Mouse (Mus musculus) lung, adult 2 months (tissue): ENCODE measurements at regions not wholly inside any gene's neighbourhood (a gene's known extent, or its start where the extent isn't known, plus 50 kb on each side); places are given as distances from the start of the nearest gene placed in this dataset.

Experiments used
- CTCF ChIP-seq: fragments of 200-500 bp; IDR thresholded peaks from 2 replicates; pipeline ENCODE4 v1.5.1; 2011; ENCODE audit warnings: mild to moderate bottlenecking, low read length, control low read depth; ENCODE audit not compliant: insufficient read depth
- POLR2A ChIP-seq: fragments of 200-500 bp; IDR thresholded peaks from 2 replicates; pipeline ENCODE4 v1.6.1; 2011; ENCODE audit warnings: low read depth, mild to moderate bottlenecking, control low read depth, low read length, borderline replicate concordance; ENCODE audit errors: extremely low read depth

DNA sequence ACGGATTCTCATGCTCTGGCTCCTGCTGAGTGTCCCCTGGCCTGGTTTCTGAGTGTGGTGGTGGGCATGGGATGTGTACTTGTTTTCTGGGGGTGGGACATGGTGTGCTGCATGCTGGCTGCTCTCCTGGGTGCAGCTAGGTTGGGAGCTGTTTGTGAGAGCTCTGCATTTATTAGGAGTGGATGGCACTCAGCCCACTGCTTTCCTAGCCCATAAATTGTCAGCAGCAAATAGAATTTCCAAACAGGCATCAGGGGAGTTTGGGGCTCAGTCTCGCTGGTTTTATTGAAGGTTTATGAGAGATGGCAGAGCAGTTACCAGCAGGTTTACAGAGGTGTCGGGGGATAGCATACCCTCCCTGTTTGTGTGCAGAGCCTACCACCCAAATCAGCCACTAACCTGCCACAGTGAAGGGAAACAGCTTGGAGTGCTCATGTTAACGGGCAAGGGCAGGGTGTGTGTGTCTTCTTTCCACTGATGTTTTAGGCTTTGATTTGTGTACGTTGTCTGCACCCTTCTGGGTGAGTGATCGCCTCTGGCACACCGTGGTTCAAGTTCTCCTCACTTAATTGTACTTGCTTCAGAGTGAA is 372.6 kb downstream of the Eipr1 start:
- TF ChIP-seq CTCF (no peak), POLR2A (no peak)
